Mouse (Mus musculus) ES-Bruce4 (cell line): ENCODE results near the gene Kcnab2.

Source experiments
- CTCF ChIP-seq: IDR thresholded peaks from one replicate; pipeline ENCODE4 v1.8.1; 2011; ENCODE audit warnings: low read depth, low read length
- EP300 ChIP-seq: IDR thresholded peaks from 2 replicates; pipeline ENCODE4 v1.6.1; 2011; ENCODE audit warnings: low read depth, low read length; ENCODE audit not compliant: insufficient read depth
- POLR2A ChIP-seq: IDR thresholded peaks from one replicate; pipeline ENCODE4 v1.8.1; 2011; ENCODE audit warnings: low read length; ENCODE audit not compliant: insufficient read depth

DNA sequence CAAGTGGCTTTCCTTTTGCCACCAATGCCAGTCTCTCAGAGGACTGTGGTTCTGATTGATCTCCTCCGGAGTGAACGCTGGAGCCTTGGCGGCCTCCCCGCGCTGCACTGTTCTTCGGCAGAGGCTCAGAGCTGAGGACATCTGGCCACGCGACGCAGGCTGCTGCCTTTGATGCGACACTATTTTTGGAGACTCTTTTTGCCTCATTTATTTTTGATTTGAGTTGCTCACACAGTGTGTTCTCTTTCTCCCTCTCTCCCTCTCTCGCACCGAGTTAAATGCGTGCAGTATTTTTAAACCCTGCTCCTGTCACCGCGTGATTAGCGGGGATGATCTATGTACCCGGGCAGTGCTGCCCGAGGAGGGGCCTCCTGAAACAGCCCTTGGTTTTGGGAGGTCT lies 21.1 kb downstream of the Kcnab2 start:
- no peak for TF ChIP-seq POLR2A
- no peak for TF ChIP-seq CTCF
- no peak for TF ChIP-seq EP300
